Mouse (Mus musculus) spleen, postnatal 4 days (tissue): ENCODE data around the gene Haus6.
A peak's percentile ranks its signal among the peaks of the same experiment; 100 is the strongest.

Experiments used
- DNase-seq, 2 experiments: peaks; one replicate each; pipeline ENCODE4 v3.0.0; 2022; ENCODE audit warnings: low spot score in 2 of 2

Gene Haus6

GRCm38 (mm10) chr4:86575283-86575983, 36.4 kb downstream of the Haus6 start, which contains the start of gene Rraga:
TSS of gene Rraga (plus strand) at chr4:86575668.
- DNase-seq: peak; percentile 96 to 99

- DNase-seq: no peak
Observed at GRCm38 (mm10) chr4:86574939-86575282, 36.9 kb downstream of the Haus6 start.

- no peak for DNase-seq
Observed at GRCm38 (mm10) chr4:86561061-86561460, 50.8 kb downstream of the Haus6 start.

DNA sequence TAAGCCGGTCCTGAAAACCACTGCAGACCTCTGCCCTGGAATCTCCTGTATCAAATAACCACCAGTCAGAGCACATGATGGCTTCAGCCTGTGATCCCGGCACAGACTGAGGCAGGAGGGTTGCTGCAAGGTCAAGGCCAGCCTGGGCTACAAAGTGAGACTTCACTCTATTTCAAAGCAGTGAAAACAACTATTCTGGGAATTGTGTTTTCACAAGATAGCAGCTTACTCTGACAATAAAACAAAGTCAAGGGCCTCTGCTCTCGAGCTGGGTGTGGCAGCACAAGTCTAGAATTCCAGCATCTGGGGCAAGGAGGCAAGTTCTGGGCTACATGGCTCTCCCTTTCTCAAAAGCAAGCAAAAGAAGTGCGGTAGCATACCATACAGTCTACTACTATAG, 52.8 kb downstream of the Haus6 start:
- DNase-seq: no peak

DNA sequence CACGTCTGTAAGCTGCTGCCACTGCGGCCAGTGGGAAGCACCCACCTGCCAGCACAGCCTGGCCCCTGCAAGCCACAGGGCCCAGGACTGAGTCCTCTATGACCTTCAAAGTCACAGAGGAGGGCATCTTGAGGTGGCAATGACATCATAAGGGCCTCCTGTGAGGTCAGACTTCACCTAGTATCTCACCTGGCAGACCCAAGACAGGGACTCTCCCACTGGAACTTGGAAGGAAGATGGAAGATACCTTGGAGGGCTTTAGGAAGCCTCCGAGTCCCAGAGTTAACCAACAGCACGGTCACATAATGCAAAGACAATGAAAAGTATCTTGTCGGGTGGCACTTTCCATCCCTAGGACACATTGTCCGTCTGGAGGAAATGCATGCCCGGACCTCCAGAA, 53.6 kb downstream of the Haus6 start, which contains the start of gene Saxo1:
Gene Saxo1, minus strand, starts transcription at position 101 of the 400 bp plus-strand sequence.
- DNase-seq: no peak

DNA sequence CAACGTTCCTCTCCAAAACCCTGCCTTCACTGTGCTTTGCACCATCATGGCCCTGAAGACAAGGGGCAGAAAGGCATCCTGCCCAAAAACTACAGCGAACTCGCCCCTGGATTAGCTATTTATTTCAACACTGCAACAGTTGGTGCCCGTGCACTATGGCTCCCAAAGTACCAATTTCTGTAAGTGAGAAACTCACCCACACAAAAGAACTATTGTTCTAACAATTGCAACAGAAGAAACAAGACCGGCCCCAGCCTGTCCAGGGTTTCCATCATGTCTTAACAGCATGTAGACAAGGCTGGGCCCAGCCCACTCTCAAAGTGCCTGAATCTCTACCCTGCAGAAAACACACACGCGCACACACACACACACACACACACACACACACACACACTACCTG, 54.5 kb downstream of the Haus6 start:
- DNase-seq: no peak

DNA sequence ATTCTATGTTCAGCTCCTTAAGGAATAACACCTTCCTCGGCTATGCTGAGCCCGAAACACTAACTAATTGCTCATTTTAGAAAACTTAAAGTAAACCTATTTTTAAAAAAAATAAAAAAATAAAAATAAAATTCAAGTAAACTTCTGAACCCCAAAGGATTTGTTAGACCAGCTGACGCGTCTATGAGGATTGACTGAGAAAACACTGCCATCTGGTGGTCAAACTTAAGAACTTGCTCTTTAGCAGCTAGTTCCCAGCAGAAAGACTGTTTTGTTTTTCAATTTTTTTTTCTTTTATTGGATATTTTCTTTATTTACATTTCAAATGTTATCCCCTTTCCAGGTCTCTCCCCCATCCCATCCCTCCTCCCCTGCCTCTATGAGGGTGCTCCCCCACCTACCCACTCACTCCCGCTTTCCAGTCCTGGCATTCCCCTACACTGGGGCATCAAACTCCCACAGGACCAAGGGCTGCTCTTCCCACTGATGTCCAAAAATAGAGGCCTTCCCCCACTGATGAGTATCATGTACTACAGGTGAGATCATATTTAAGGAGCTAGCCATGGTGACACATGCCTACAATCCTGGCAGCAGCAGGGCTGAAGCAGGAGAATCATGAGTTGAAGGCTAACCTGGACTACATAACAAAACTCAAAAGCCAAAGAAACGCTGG, 56.7 kb downstream of the Haus6 start:
- DNase-seq: no peak

DNA sequence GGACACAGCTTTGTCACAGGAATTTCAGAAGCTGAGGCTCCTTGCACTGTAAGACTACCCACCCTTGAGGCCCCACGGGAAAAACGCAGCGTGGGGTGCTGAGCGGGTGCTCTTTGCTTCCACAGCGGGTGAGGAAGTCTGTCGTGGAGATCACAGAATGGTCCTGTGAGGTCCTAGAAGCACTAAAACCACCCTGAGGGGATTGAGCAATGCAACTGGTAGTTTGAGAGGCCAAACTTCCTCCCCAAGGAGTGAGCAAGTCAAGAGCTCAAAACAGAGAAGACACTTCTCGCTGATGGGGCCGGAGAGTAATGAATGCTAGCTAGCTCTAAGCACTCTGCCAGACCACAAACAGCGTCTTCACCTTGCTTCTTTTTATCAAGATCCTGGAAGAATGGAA, 63.5 kb downstream of the Haus6 start:
- no peak for DNase-seq

- DNase-seq: no peak
Observed at GRCm38 (mm10) chr4:86545615-86546014, 66.2 kb downstream of the Haus6 start.

DNA sequence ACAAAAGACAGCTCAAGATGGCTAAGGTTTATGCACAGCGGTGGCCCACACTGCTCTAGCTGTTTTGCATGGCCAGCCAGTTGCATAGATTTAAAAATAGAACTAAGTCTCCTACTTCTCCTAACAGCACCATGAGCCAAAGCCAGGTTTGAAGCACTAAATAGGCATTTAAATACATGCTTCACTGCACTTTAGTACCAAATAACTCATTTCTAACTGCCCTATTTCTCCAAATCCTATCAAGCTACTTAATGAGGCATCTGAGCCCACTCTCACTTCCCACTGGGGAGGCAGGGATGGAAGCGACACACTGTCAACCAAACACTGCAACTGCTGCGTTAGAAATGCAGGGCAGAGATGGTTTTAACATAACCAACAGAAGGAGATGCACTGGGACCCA, 67.9 kb downstream of the Haus6 start:
- no peak for DNase-seq

GRCm38 (mm10) chr4:86541573-86541972, 70.3 kb downstream of the Haus6 start:
- DNase-seq: no peak

DNA sequence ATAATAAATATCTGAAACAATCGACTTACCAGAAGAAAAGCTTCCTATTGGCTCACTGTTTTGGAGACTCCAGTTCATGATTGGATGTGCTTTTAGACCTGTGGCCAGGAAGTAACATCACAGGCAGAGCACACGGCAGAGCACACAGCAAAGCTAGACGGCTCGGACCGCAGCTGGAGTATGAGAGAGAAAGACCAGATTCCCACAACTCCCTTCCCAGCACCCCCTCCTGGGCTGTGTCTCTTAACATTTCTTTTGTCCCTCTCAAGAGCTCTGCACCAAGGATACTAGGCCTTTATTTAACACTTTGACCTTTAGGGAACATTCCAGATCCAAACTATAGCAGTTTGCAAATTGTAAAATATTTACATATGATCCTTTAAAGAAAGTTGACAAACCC, 72.9 kb downstream of the Haus6 start:
- DNase-seq: no peak

DNA sequence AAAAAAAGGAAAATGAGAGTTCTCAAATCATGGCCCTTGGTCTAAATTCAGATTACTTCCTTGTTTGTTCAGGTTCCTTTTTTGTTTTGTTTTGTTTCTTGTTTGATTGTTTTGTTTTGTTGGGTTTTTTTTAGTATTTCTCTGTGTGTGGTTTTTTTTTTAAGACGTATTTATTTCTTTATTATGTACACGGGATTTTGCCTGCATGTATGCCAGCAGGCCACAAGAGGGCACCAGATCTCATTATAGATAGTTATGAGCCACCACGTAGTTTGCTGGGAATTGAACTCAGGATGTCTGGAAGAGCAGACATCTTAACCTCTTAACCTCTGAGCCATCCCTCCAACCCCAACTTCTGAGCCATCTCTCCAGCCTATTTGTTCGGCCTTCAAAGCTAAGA, 73.9 kb downstream of the Haus6 start:
- DNase-seq: no peak

GRCm38 (mm10) chr4:86534091-86534481, 77.8 kb downstream of the Haus6 start:
- no peak for DNase-seq

- DNase-seq: no peak
Observed at GRCm38 (mm10) chr4:86533406-86534090, 78.3 kb downstream of the Haus6 start.

- DNase-seq: no peak
Observed at GRCm38 (mm10) chr4:86529161-86529560, 82.7 kb downstream of the Haus6 start.
